Mouse (Mus musculus) heart, embryonic 11.5 days (tissue): Measurements from ENCODE around the gene Tada2a. TPM values are rescaled to one million over a fixed set of nuclear protein-coding genes. Genes with fewer than 3 reads are reported as not detected.

Experiments
- ATAC-seq: fragments of 200-750 bp; cut with Nextera tagmentation; replicated peaks from 2 replicates; pipeline ENCODE4 v1.8.0; 2017; ENCODE audit warnings: moderate library complexity; ENCODE audit not compliant: insufficient number of reproducible peaks, low FRiP score, low TSS enrichment
- H3K27ac ChIP-seq: fragments of 300-500 bp; sonication (generic); 2 replicates; pipeline ENCODE4 v1.5.1; 2014; ENCODE audit warnings: mild to moderate bottlenecking, low read depth, low read length
- H3K27me3 ChIP-seq: fragments of 300-500 bp; sonication (generic); 2 replicates; pipeline ENCODE4 v1.6.1; 2014; ENCODE audit warnings: mild to moderate bottlenecking, low read length, mixed read lengths; ENCODE audit not compliant: control insufficient read depth, insufficient read depth
- H3K36me3 ChIP-seq: fragments of 300-500 bp; sonication (generic); 2 replicates; pipeline ENCODE4 v1.6.1; 2014; ENCODE audit warnings: mild to moderate bottlenecking, low read length, moderate library complexity, mixed read lengths; ENCODE audit not compliant: control insufficient read depth, insufficient read depth
- H3K4me1 ChIP-seq: fragments of 300-500 bp; sonication (generic); 2 replicates; pipeline ENCODE4 v1.6.1; 2014; ENCODE audit warnings: low read length; ENCODE audit not compliant: control insufficient read depth, insufficient read depth
- H3K4me2 ChIP-seq: fragments of 300-500 bp; sonication (generic); 2 replicates; pipeline ENCODE4 v1.6.1; 2014; ENCODE audit warnings: mild to moderate bottlenecking, moderate library complexity
- H3K4me3 ChIP-seq: fragments of 300-500 bp; sonication (generic); 2 replicates; pipeline ENCODE4 v1.5.1; 2014; ENCODE audit warnings: low read depth, low read length
- H3K9ac ChIP-seq: fragments of 300-500 bp; sonication (generic); 2 replicates; pipeline ENCODE4 v1.6.1; 2014; ENCODE audit warnings: mild to moderate bottlenecking, low read depth, low read length, moderate library complexity
- H3K9me3 ChIP-seq: fragments of 300-500 bp; sonication (generic); replicated peaks from 2 replicates; pipeline ENCODE4 v1.6.1; 2016; ENCODE audit warnings: low read length; ENCODE audit not compliant: control insufficient read depth
- WGBS: fragments of 180-500 bp; shearing (Covaris S2); extraction: QIAGEN DNeasy Blood & Tissue Kit; methylation state at CpG from one replicate; pipeline ENCODE4 v1.1.7; 2014; ENCODE audit not compliant: insufficient replicate concordance; 5-methylcytosine and 5-hydroxymethylcytosine counted together
- polyA plus RNA-seq: library from polyadenylated mRNA; unstranded; fragments of >200 nt; fragmentation: Nextera tagmentation; extraction: Ambion mirVana; gene quantifications from 2 replicates; pipeline ENCODE4 v1.2.1, GENCODE M21; 2014

Gene Tada2a
- polyA plus RNA-seq, 1 experiment from 2014 or later = 21.3 TPM

DNA sequence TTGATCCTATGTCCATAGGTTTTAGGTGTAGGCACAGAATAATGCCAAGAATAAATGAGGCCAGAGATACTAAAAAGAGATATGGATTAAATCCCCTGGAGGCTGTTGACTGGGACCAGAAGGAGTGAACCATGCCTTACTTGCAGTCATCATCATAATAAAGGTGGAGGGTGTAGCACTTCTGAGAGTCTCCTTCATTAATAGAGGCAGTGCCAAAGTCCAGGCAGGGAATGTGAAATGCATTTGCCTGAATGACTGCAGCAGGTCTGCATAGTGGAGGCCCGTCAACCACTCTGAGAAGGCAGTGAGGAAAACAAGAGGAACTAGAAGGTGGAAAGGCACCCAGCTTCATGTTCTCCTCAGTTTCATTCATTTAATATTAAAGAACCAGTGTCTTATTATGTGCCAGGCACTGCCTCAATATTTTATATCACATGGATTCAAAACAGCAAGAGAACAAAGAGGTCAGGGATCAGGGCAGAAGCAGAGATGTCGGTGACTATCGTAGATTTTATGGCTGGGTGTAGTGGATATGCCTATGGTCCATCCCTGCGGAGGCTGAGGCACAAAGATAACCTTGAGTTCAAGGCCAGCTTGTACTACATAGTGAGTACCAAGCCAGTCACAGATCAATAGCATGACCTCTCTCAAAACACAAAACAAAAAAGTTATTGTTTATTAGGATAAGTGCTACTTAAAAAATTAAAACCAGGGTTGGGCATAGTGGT lies 27.3 kb upstream of the Tada2a start:
- no peaks in the 10 kb centered on the region for H3K4me1 ChIP-seq
- H3K36me3 ChIP-seq = no peaks in the 10 kb centered on the region
- H3K9me3 ChIP-seq = no peaks in the 10 kb centered on the region
- ATAC-seq = no peak
- no peak overlapping the region for H3K4me3 ChIP-seq
- no peak overlapping the region for H3K4me2 ChIP-seq
- H3K27me3 ChIP-seq = no peaks in the 10 kb centered on the region
- H3K9ac ChIP-seq = no peak overlapping the region
- no peak overlapping the region for H3K27ac ChIP-seq
- WGBS = 82% methylated on average over 4 of the region's 4 CpGs

DNA sequence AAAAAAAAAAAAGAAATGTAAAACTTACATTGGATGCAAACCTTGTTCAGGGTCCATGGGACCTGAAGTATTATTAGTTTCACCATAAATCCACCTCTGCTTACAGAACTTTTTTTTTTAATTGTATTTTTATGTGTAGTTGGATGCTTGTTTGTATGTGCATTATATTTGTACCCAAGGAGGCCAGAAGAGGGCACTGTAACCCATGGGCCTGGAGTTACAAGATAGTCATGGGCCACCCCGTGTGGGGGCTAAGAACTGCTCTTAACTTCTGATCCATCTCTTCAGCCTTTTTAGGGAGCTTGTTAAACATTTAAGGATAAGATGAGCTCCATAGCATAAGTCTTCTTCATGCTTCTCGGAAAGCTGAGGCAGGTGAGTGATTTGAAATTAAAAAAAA lies 21.5 kb upstream of the Tada2a start:
- no peak for ATAC-seq

GRCm38 (mm10) chr11:84146081-84146480 lies 16.7 kb upstream of the Tada2a start:
- Histone ChIP-seq H3K36me3 (no peaks in the 10 kb centered on the region), H3K9ac (no peak overlapping the region), H3K27ac (no peak overlapping the region), H3K27me3 (no peaks in the 10 kb centered on the region; the same call in 1 of the 2 replicates), H3K4me1 (no peaks in the 10 kb centered on the region), H3K4me3 (no peak overlapping the region), H3K9me3 (no peaks in the 10 kb centered on the region), H3K4me2 (no peak overlapping the region)
- 70% methylated on average over 3 of the region's 3 CpGs for WGBS
- no peak for ATAC-seq

More for the DNA sequence above, 21.5 kb upstream of the Tada2a start:
- WGBS = 67% methylated on average over 2 of the region's 2 CpGs
- Histone ChIP-seq H3K4me2 (no peak overlapping the region), H3K36me3 (no peaks in the 10 kb centered on the region), H3K27ac (no peak overlapping the region), H3K4me1 (no peaks in the 10 kb centered on the region), H3K27me3 (no peaks in the 10 kb centered on the region), H3K9me3 (no peaks in the 10 kb centered on the region), H3K9ac (no peak overlapping the region), H3K4me3 (no peak overlapping the region)

DNA sequence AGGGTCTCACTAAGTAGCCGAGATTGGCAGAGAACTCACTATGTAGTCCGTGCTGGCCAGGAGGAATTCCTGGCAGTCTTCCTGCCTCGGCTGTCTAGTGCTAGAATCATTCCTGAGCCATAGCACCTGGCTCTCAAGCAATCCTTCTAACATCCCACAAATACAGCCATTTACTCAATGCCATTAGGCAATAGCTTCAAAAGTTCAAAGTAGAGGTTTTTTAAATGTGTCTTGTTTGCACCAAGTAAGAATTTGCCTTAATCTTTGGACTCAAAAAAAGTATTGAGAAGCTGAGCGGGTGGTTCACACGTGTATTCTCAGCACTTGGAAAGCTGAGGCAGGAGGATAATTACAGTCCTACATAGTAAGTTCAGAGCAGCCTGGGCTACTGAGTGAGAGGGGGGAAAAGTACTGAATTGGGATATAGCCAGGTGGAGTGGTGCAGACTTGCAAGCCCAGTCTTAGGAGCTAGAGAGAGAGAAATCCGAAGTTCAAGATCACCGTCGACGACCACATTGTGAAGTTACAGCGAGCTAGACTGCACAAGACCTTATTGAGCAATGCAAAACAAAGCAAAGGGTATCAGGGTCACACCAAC lies 15.9 kb upstream of the Tada2a start:
- 72% methylated on average over 10 of the region's 10 CpGs for WGBS
- H3K4me3 ChIP-seq = no peak overlapping the region
- no peaks in the 10 kb centered on the region for H3K9me3 ChIP-seq
- no peaks in the 10 kb centered on the region for H3K4me1 ChIP-seq
- no peaks in the 10 kb centered on the region for H3K36me3 ChIP-seq
- ATAC-seq = no peak
- no peaks in the 10 kb centered on the region; the same call in 1 of the 2 replicates for H3K27me3 ChIP-seq
- no peak overlapping the region for H3K27ac ChIP-seq
- H3K9ac ChIP-seq = no peak overlapping the region
- no peak overlapping the region for H3K4me2 ChIP-seq

DNA sequence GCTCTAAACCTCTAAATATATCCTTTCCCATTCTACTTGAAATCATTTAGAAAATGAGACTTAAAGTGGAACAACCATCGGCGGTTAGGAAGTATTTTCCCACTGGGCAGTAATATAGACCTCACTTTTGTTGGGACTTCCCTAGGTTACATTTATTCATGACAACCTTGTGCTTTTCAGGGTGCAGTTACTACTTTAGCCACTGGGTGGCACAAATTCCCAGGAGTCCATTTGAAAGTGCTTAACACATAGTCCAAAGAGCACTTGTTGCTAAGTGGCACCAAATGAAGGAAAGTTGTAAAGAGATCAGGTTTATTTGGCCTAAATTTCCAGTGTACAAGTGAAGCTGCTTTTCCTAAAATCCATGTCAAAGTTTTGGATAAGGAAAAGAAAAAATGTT lies 12.4 kb upstream of the Tada2a start:
- no peak overlapping the region for H3K4me2 ChIP-seq

DNA sequence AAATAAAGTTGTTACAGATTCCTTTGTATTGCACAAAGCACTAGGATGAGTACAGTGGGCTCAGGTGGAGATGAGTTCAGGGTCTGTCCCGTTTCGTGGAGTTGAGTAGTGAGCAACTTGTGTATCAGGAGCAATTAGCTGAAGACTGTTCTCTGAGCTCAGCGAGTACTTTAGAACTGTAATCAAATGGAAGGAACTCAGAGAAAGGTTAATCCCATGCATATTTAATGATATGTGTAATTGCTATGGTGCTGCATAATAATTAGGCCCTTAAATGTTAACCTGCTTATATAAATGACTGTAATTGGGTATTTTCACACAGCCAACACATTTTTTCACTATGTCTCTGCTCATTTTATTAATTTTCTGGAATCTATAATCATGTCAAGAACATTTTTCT lies 7.1 kb upstream of the Tada2a start:
- no peaks in the 10 kb centered on the region for H3K9me3 ChIP-seq
- no peak overlapping the region for H3K4me2 ChIP-seq
- H3K36me3 ChIP-seq = no peaks in the 10 kb centered on the region
- H3K4me1 ChIP-seq = no peaks in the 10 kb centered on the region
- WGBS = 84% methylated on average over 3 of the region's 3 CpGs
- no peaks in the 10 kb centered on the region for H3K27me3 ChIP-seq
- no peak overlapping the region for H3K4me3 ChIP-seq
- no peak overlapping the region for H3K27ac ChIP-seq
- ATAC-seq = no peak
- no peak overlapping the region for H3K9ac ChIP-seq

More for the DNA sequence above, 12.4 kb upstream of the Tada2a start:
- H3K4me1 ChIP-seq = no peaks in the 10 kb centered on the region
- no peak overlapping the region for H3K27ac ChIP-seq
- no peak for ATAC-seq
- H3K9ac ChIP-seq = no peak overlapping the region
- no peaks in the 10 kb centered on the region for H3K9me3 ChIP-seq
- H3K36me3 ChIP-seq = no peaks in the 10 kb centered on the region
- no peaks in the 10 kb centered on the region; the same call in 1 of the 2 replicates for H3K27me3 ChIP-seq
- H3K4me3 ChIP-seq = no peak overlapping the region
- WGBS = 41% methylated on average over 2 of the region's 2 CpGs

DNA sequence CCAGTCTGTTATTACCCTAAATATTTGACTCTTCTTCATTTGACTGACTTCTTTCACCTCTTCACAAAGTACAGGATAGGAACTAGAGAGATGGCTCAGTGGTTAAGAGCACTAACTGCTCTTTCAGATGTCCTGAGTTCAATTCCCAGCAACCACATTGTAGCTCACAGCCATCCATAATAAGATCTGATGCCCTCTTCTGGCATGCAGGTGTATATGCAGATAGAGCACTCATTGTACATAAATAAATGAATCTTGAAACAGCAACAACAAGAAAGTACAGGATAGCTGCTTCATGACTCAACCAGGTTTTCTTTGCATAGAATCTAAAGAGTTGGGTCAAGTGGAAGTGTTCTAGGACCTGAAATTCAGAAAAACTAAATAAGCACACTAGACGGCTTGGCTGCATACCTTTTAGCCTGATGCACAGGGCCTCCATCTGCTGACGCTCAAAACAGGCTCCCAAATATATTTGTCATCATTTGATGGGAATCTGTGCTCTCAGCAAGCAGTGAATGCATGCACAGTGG lies 5.0 kb upstream of the Tada2a start:
- Histone ChIP-seq H3K27me3 (no peaks in the 10 kb centered on the region), H3K4me3 (no peak overlapping the region), H3K4me2 (no peak overlapping the region), H3K27ac (no peak overlapping the region), H3K36me3 (no peaks in the 10 kb centered on the region), H3K4me1 (peaks cover 3% of the 10 kb centered on the region; the same call in 1 of the 2 replicates), H3K9ac (no peak overlapping the region), H3K9me3 (no peaks in the 10 kb centered on the region)
- 91% methylated on average over 2 of the region's 2 CpGs for WGBS
- no peak for ATAC-seq

GRCm38 (mm10) chr11:84129799-84130185 lies 392 bp upstream of the Tada2a start:
- no peak overlapping the region for H3K27ac ChIP-seq

More at GRCm38 (mm10) chr11:84129799-84130185, 392 bp upstream of the Tada2a start:
- Histone ChIP-seq H3K4me3 (peak overlapping the region; percentile 80), H3K4me1 (peaks cover 6% of the 10 kb centered on the region; the same call in 1 of the 2 replicates), H3K36me3 (peaks cover 2% of the 10 kb centered on the region; the same call in 1 of the 2 replicates), H3K9me3 (no peaks in the 10 kb centered on the region), H3K4me2 (peak overlapping the region; percentile 86), H3K27me3 (no peaks in the 10 kb centered on the region), H3K9ac (peak overlapping the region; percentile 92)
- WGBS = 5% methylated on average over 11 of the region's 11 CpGs
- ATAC-seq = no peak
